Mouse (Mus musculus) splenic B cell, adult 2 months (primary cell): ENCODE results near the gene Mapk3.

Source experiments
- DNase-seq: peaks from one replicate; pipeline ENCODE4 v3.0.0-alpha.2; 2011; ENCODE audit warnings: low read depth, low spot score
- H3K27me3 ChIP-seq: 2 replicates; pipeline ENCODE4 v1.6.1; 2012; ENCODE audit warnings: mild to moderate bottlenecking, low read length, moderate library complexity, mixed read lengths; ENCODE audit not compliant: control insufficient read depth, poor library complexity, insufficient read depth, severe bottlenecking
- H3K36me3 ChIP-seq: 2 replicates; pipeline ENCODE4 v1.6.1; 2012; ENCODE audit warnings: mild to moderate bottlenecking, low read length, moderate library complexity, mixed read lengths; ENCODE audit not compliant: control insufficient read depth, poor library complexity, insufficient read depth, severe bottlenecking

The Mapk3 gene

DNA sequence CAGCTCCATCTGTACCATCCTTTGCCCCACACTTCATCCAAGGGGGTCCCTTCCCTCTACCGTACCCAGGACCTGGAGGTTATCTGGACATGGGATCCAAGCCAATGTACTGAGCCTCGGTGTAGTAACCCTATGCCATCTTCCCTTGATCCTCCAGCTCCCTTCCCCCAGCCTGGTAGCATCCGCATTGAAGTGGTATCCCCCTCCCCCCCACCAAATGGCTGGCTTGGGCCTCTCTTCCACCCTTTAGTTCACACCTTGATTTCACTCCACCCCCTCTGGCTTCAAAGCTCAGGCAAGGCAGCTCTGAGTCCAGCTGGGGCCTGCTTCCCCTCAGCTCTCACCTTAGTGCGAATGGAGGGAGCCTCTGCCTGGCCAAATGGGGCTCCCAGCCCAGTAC is 25.7 kb downstream of the Mapk3 start:
- no peak for DNase-seq
- Histone ChIP-seq H3K27me3 (no peaks in the 10 kb centered on the region), H3K36me3 (peaks cover 9% of the 10 kb centered on the region)

DNA sequence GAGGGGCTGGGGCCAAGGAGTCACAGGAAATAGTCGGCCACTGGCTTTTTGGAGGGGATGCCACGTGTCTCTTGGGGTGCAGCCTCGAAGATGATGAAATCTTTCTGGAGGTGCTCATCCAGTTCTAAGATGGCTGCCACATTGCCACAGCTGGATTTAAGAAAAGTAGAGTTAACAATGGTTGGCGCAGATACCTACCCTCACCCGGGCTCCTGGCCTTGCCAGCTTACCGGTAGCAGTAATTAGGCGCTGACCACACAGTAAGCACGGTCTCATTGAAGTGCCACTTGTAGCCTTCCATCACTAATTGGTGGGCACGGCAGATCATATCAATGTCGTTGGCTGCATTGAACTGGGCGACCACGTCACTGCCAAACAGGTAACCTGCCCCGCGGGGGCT is 26.7 kb downstream of the Mapk3 start:
- H3K27me3 ChIP-seq, result no peaks in the 10 kb centered on the region
- H3K36me3 ChIP-seq, result peaks cover 9% of the 10 kb centered on the region
- DNase-seq, result no peak

DNA sequence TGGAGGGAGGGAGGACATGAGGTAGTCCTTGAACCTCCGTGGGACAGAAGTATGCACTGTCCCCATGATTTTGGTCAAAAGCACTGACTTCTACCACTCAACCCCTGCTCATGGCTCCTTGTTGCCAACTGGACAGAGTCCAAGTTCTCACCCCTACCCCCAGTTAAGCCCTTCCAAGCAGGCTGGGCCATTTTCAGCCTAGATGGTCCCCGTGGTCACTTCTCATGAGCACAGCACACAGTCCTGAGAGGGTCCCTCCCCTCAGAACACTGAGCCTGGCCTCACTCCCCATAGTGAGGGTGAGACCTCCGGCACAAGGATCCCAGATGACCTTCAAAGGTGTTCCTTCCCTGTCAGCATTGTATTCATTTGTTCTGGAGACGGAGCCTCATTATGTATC is 29.7 kb downstream of the Mapk3 start:
- no peak for DNase-seq
- peaks cover 9% of the 10 kb centered on the region for H3K36me3 ChIP-seq

DNA sequence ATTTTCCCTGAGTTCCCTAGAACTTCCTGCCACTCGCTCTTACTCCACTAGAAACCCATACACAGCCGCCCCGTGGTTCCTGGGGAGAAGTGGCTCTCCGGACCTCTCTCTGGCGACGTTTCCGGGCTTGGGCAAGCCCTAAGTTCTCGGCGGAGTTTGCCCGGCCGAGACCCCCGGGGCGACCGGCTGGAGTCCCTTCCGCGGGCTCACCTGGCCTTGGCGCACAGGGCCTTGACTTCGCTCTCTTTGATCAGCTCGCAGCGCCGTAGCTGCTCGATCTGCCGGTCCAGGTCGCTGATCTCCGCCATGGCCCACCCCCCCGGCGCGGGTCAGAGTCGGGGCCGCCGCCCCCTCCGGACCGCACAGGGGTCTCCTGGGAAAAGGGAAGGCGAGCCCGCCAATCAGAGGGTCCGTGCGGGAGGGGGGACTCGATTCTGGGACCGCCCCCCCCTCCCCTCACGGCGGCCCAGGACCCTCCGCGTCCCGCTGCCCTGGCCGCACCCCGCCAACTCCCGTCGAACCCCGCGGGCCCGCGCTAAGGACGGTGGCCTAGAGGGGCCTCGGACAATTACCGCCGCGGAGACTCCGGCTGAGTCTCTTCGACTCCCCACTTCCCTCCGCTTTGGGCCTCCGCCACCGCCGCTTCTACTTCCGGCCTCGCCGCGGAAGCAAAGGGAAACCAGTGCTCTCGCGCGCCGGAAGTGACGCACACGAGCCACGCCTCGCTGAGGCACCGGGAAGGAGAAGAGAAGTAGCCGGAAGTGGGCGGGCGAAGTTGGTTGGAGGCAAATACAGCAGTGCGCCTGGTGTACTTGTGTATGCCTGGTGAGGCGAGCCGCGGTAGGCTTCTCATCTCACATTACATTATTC is 32.7 kb downstream of the Mapk3 start, which contains the start of gene Ppp4c:
Gene Ppp4c, minus strand, starts transcription at position 646 of the 870 bp plus-strand sequence.
- no peaks in the 10 kb centered on the region for H3K27me3 ChIP-seq
- DNase-seq, result peak; percentile 98
- peaks cover 10% of the 10 kb centered on the region for H3K36me3 ChIP-seq

More for the DNA sequence above, 29.7 kb downstream of the Mapk3 start:
- no peaks in the 10 kb centered on the region for H3K27me3 ChIP-seq

DNA sequence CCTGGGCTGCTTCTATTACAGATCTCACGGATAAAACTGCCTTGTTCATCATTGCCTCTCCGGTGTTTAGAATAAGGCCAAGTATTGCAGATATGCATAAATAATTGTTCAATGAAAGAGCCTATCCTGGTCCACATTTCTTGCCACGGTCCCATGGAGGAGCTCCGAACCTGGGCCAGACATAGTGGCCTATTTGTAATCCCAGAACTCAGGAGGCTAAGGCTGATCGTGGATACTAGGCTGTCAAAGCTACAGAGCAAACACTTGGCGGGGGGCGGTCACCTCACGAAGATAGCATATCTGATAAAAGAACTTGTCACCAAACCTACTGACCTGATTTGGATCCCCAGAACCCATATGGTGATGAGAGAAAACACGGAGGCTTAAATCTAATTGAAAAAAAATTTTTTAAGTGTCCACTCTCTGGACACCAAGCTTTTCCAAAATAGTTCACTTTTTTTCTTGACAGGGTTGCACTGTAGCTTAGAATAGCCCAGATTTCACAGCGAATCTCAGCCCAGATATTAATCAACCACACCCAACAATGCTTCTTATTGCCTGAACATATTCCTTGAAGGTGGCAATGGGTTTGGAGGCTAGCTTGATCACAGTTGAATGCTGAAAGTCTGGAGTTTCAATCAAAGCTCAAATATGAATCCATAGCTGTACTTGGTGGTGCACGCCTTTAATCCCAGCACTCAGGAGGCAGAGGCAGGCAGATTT is 33.5 kb downstream of the Mapk3 start:
- DNase-seq, result no peak
- no peaks in the 10 kb centered on the region for H3K27me3 ChIP-seq
- H3K36me3 ChIP-seq, result peaks cover 12% of the 10 kb centered on the region

DNA sequence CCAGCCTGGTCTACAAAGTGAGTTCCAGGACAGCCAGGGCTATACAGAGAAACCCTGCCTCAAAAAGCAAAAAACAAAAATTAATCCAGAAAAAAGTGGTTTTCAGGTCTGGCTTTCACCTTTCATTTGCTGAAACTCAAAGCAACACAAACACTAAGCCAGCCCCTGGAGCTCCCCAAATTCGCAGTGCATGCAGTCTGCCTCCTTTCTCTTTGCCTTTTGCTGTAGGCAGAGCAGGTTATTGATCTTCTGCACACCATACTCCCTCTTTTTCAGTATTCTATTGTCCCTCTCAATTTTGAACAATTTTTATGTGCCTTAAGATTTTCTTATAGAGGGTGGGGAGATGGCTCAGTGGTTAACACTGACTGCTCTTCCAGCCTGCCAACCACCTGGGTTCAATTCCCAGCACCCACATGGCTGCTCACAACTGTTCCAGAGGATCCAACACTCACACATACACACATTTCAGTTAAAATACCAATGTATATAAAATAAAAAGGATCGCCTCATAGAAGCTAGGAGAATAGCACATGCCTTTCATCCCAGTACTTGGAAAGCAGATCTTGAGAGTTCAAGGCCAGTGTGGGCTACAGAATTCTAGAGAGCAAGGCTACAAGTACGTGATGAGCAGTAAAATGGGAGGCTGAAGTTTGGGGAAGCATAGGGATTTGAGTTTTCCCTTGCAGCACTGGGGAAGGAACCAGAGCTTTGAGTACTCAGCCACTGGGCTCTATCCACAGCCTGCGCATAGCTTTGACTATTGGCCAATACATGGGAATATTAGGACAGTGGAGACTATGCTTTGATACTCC is 34.3 kb downstream of the Mapk3 start:
- Histone ChIP-seq H3K27me3 (no peaks in the 10 kb centered on the region), H3K36me3 (peaks cover 10% of the 10 kb centered on the region)
- DNase-seq, result no peak

DNA sequence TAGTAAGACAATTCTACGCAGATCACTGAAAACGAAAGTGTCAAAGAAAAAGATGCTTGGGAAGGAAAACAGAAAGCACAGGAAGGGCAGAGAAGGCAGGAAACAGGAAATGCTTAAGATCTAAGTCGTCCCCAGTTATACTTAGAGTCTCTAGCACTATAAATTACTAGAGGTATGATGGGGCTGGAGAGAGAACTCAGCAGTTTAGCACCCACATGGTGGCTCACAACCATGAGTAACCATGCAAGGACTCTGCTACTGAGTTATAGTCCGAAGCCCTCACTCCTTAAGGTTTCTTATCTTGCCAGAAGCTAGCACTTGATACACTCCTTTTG is 34.8 kb downstream of the Mapk3 start:
- DNase-seq, result no peak
- Histone ChIP-seq H3K27me3 (no peaks in the 10 kb centered on the region), H3K36me3 (peaks cover 9% of the 10 kb centered on the region)

DNA sequence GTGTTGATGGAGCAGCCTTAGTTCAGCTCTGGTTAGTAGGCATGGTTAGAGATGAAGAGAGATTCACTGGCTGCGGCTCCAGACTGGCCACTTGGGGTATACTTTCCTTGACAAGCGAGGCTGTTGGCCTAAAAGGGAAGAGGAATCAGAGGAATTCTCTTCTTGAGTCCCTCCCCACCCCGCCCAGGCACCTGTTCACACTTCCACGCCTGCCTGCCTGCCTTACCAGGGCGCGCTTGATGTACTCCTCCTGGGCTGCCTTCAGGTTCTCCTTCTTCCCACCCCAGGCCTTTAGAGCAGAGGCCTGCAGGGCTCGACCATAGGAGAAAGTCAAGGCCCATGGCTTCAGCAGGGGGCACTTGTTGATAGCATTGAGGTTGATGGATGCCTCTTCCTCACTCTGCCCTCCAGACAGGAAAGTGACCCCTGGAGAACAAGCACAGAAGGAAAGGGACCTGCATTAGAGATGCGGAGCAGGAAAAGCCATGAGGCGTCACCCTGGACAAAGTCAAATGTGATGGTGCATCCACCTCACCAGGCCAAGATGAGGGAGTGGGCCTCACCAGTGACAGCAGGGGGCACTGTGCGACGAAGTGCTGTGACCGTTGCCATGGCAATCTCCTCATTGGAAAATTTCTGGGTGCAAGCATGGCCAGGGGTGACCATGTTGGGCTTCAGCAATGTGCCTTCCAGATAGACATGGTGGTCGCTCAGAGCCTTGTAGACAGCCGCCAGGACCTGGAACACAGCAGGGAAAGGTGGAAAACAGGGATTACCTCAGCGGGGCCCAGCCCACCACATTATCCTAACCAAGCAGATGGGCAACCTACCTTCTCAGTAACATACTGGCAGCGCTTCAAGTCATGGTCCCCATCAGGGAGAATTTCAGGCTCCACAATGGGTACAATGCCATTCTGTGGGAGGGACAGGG is 36.3 kb downstream of the Mapk3 start:
- Histone ChIP-seq H3K27me3 (no peaks in the 10 kb centered on the region), H3K36me3 (peaks cover 6% of the 10 kb centered on the region)
- no peak for DNase-seq

DNA sequence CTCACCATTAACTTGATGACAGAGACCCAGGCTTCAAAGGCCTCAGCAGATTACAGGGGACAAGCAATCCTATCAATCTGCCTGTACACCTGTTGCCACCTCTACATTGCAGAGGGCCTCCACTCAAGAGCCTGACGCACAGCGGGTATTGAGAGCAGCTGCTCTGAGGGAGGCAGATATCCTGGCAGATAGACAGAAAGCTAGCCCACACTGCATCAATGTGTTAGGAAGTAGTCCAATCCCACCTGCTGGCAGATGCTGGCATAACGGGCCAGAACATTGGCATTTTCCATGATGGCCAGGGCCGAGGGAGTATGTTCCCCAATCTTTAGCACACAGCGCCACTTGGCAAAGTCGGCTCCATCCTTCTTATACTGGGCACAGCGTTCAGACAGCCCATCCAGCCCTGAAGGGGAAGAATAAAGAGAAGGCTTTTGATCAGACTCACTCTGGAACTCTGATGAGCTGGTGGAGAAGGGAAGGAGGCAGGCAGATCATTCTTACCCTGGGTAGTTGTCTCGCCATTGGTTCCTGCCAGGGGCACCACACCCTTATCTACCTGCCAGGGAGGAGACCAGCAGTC is 37.0 kb downstream of the Mapk3 start:
- Histone ChIP-seq H3K36me3 (peaks cover 6% of the 10 kb centered on the region), H3K27me3 (no peaks in the 10 kb centered on the region)
- DNase-seq, result peak; percentile 55

DNA sequence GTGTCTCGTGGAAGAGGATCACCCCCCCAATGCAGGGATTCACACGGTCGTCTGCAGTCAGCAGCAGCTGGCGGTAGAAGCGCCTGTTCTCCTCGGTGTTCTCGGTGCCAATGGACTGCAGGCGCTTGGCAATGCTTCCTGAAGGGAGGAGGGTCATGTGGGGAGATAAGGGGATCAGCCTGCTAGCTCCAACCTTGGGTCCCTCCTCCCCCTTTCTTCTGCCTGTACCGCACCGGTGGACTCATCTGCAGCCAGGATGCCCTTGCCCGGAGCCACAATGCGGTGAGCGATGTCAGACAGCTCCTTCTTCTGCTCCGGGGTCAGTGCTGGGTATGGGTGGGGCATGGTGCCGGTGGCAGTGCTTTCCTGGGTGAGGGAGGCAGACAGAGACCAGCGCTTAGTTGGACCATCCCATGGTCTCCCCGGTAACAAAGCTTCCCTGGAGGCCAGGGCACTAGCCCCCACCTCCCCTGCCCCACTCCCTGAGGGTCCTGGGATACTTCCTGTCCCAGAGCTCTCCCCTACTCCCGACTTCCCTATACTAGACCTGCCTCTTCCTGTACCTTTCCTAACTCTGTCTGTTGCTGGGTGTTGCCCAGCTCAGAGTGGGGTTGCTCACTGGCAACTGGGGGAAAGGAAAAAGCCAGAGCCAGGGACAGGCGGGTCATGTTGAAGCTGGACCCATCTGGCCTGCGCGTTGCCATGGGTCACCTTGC is 38.2 kb downstream of the Mapk3 start, which contains the start of gene Fam57b:
Gene Fam57b, plus strand, starts transcription at position 258 of the 716 bp plus-strand sequence.
- Histone ChIP-seq H3K36me3 (peaks cover 6% of the 10 kb centered on the region), H3K27me3 (no peaks in the 10 kb centered on the region)
- DNase-seq, result no peak

DNA sequence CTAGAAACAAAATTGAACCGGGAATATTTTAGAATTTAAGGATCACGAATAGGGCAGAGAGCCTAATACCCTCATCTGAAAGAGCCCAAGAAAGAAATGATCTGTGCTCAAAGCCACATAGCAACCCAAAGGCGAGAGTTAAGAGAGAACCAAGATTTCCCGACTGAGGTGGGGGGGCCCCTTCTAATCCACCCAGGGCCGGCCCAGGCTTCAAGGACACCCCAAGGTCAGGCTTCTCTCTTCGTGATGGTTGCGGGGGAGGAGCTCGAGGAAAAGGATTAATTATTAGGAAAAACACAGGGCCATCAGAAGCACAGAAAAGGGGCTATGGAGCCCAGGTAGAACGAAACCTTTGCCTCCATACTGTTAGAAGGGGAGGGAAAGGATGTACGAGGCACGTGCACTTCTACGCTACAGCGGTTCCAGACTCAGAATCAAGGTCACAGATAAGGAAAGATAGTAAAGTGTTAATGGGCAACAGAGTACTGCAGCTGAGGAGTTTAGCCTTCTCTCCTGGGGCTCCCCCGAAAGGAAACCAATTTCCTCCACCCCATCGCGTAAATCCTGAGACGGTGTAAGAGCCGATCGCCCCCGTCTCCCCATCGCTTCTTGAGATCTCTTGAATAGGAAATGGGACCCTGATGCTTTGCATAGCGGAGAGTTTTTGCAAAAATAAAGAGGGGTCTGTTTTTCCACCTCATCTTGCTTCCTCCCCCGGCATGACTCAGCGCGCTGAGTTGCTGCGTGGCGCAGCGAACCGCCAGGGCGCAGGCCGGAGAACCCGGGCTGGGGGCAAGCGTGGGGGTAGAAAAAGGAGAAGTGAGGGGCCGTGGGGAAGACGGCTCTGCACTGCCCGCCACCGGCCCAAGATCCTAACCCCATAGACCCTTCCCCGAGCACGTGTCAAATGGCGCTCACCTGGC is 39.0 kb downstream of the Mapk3 start:
- DNase-seq, result peak; percentile 68
- no peaks in the 10 kb centered on the region for H3K27me3 ChIP-seq
- peaks cover 6% of the 10 kb centered on the region for H3K36me3 ChIP-seq

DNA sequence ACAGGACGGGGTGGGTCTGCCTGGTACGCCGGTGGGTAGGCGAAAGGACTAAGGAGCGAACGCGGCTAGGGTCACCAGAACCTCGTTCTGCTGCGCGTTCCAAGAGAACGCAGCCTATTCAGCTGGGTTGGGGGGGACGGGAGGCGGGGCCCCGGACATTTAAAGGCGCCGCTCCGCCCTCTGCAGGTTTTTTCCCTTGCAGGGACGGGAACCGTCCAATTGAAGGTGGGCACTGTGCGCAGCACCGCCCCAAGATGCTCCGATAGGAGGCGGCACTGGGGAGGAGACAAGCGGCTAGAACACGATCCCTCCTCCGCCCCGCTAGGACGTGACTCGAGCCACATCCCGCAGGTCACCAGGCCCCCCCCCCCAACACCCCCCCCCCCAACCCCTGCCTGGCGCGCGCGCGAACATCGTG is 39.7 kb downstream of the Mapk3 start:
- DNase-seq, result peak; percentile 97
- Histone ChIP-seq H3K36me3 (peaks cover 6% of the 10 kb centered on the region), H3K27me3 (no peaks in the 10 kb centered on the region)
